Mouse (Mus musculus) intestine, embryonic 15.5 days (tissue): Measurements from ENCODE around the gene Ttll5. TPM values are rescaled to one million over a fixed set of nuclear protein-coding genes. Genes with fewer than 3 reads are reported as not detected.

Source experiments
- ATAC-seq: fragments of 200-750 bp; cut with Nextera tagmentation; 2 replicates; pipeline ENCODE4 v1.8.0; 2017; ENCODE audit warnings: moderate TSS enrichment, moderate library complexity
- H3K27ac ChIP-seq: fragments of 300-500 bp; sonication (generic); 2 replicates; pipeline ENCODE4 v1.5.1; 2015; ENCODE audit warnings: mild to moderate bottlenecking, inconsistent platforms
- H3K27me3 ChIP-seq: fragments of 300-500 bp; sonication (generic); replicated peaks from 2 replicates; pipeline ENCODE4 v1.6.1; 2015; ENCODE audit warnings: inconsistent platforms
- H3K36me3 ChIP-seq: fragments of 300-500 bp; sonication (generic); 2 replicates; pipeline ENCODE4 v1.6.1; 2015; ENCODE audit warnings: inconsistent platforms
- H3K4me1 ChIP-seq: fragments of 300-500 bp; sonication (generic); replicated peaks from 2 replicates; pipeline ENCODE4 v1.6.1; 2015; ENCODE audit warnings: inconsistent platforms
- H3K4me2 ChIP-seq: fragments of 300-500 bp; sonication (generic); replicated peaks from 2 replicates; pipeline ENCODE4 v1.6.1; 2015; ENCODE audit warnings: mild to moderate bottlenecking, inconsistent platforms
- H3K4me3 ChIP-seq: fragments of 300-500 bp; sonication (generic); replicated peaks from 2 replicates; pipeline ENCODE4 v1.5.1; 2015; ENCODE audit warnings: inconsistent platforms
- H3K9ac ChIP-seq: fragments of 300-500 bp; sonication (generic); 2 replicates; pipeline ENCODE4 v1.6.1; 2015; ENCODE audit warnings: inconsistent platforms
- H3K9me3 ChIP-seq: fragments of 300-500 bp; sonication (generic); 2 replicates; pipeline ENCODE4 v1.6.1; 2016; ENCODE audit warnings: inconsistent platforms
- whole genome bisulfite sequencing: fragments of 180-500 bp; shearing (Covaris S2); methylation state at CpG from one replicate; pipeline ENCODE4 v1.1.7; 2015; 5-methylcytosine and 5-hydroxymethylcytosine counted together
- polyA plus RNA-seq: library from polyadenylated mRNA; unstranded; fragments of >200 nt; fragmentation: Nextera tagmentation; extraction: Ambion mirVana; gene quantifications from 2 replicates; pipeline ENCODE4 v1.2.1, GENCODE M21; 2015

The Ttll5 gene
- polyA plus RNA-seq, 1 experiment from 2014 or later, result 9.0 TPM

GRCm38 (mm10) chr12:85850661-85851060, 26.2 kb downstream of the Ttll5 start:
- Histone ChIP-seq H3K27ac (no peak overlapping the region), H3K9me3 (no peaks in the 10 kb centered on the region), H3K4me3 (no peak overlapping the region), H3K27me3 (no peaks in the 10 kb centered on the region), H3K9ac (no peak overlapping the region), H3K36me3 (no peaks in the 10 kb centered on the region), H3K4me1 (no peaks in the 10 kb centered on the region), H3K4me2 (no peak overlapping the region)
- no peak for ATAC-seq
- WGBS, result 76% methylated on average over 8 of the region's 8 CpGs

GRCm38 (mm10) chr12:85853836-85854235, 29.4 kb downstream of the Ttll5 start:
- Histone ChIP-seq H3K27me3 (no peaks in the 10 kb centered on the region), H3K27ac (no peak overlapping the region), H3K4me2 (no peak overlapping the region), H3K36me3 (no peaks in the 10 kb centered on the region), H3K4me3 (no peak overlapping the region), H3K4me1 (no peaks in the 10 kb centered on the region), H3K9me3 (no peaks in the 10 kb centered on the region), H3K9ac (no peak overlapping the region)
- no peak for ATAC-seq
- 83% methylated on average over 4 of the region's 4 CpGs for WGBS

GRCm38 (mm10) chr12:85854271-85854670, 29.8 kb downstream of the Ttll5 start:
- H3K4me1 ChIP-seq, result no peaks in the 10 kb centered on the region
- no peak for ATAC-seq
- no peak overlapping the region for H3K4me3 ChIP-seq
- H3K27me3 ChIP-seq, result no peaks in the 10 kb centered on the region
- no peak overlapping the region for H3K27ac ChIP-seq
- H3K9me3 ChIP-seq, result no peaks in the 10 kb centered on the region
- H3K36me3 ChIP-seq, result no peaks in the 10 kb centered on the region
- WGBS, result 65% methylated on average over 1 of the region's 1 CpGs
- H3K4me2 ChIP-seq, result no peak overlapping the region
- no peak overlapping the region for H3K9ac ChIP-seq

GRCm38 (mm10) chr12:85857300-85857699, 32.8 kb downstream of the Ttll5 start:
- WGBS, result 84% methylated on average over 7 of the region's 7 CpGs
- ATAC-seq, result no peak
- Histone ChIP-seq H3K4me3 (no peak overlapping the region), H3K27me3 (no peaks in the 10 kb centered on the region), H3K9ac (no peak overlapping the region), H3K9me3 (no peaks in the 10 kb centered on the region), H3K27ac (no peak overlapping the region), H3K4me1 (no peaks in the 10 kb centered on the region), H3K36me3 (no peaks in the 10 kb centered on the region), H3K4me2 (no peak overlapping the region)

- ATAC-seq, result no peak
Observed at GRCm38 (mm10) chr12:85859111-85859510, 34.7 kb downstream of the Ttll5 start.

GRCm38 (mm10) chr12:85859511-85860189, 35.2 kb downstream of the Ttll5 start:
- Histone ChIP-seq H3K27ac (no peak overlapping the region), H3K36me3 (no peaks in the 10 kb centered on the region), H3K9ac (no peak overlapping the region), H3K4me1 (no peaks in the 10 kb centered on the region), H3K4me2 (no peak overlapping the region), H3K9me3 (no peaks in the 10 kb centered on the region), H3K4me3 (no peak overlapping the region), H3K27me3 (no peaks in the 10 kb centered on the region)
- no peak for ATAC-seq
- 54% methylated on average over 3 of the region's 3 CpGs for WGBS

More at GRCm38 (mm10) chr12:85859111-85859510, 34.7 kb downstream of the Ttll5 start:
- Histone ChIP-seq H3K9ac (no peak overlapping the region), H3K4me2 (no peak overlapping the region), H3K27me3 (no peaks in the 10 kb centered on the region), H3K36me3 (no peaks in the 10 kb centered on the region), H3K27ac (no peak overlapping the region), H3K4me1 (no peaks in the 10 kb centered on the region), H3K4me3 (no peak overlapping the region), H3K9me3 (no peaks in the 10 kb centered on the region)
- 63% methylated on average over 3 of the region's 3 CpGs for WGBS

- H3K9ac ChIP-seq, result no peak overlapping the region
- H3K4me1 ChIP-seq, result no peaks in the 10 kb centered on the region
- H3K4me3 ChIP-seq, result no peak overlapping the region
- ATAC-seq, result no peak
- H3K27me3 ChIP-seq, result no peaks in the 10 kb centered on the region
- H3K4me2 ChIP-seq, result no peak overlapping the region
- H3K27ac ChIP-seq, result no peak overlapping the region; the same call in 1 of the 2 replicates
- 42% methylated on average over 2 of the region's 2 CpGs for WGBS
- no peaks in the 10 kb centered on the region for H3K9me3 ChIP-seq
- H3K36me3 ChIP-seq, result no peaks in the 10 kb centered on the region
Observed at GRCm38 (mm10) chr12:85862514-85862913, 38.1 kb downstream of the Ttll5 start.

GRCm38 (mm10) chr12:85865526-85865925, 41.1 kb downstream of the Ttll5 start:
- H3K4me1 ChIP-seq, result no peaks in the 10 kb centered on the region
- no peaks in the 10 kb centered on the region for H3K27me3 ChIP-seq
- no peak overlapping the region for H3K4me3 ChIP-seq
- H3K9ac ChIP-seq, result no peak overlapping the region
- no peak overlapping the region for H3K4me2 ChIP-seq
- H3K36me3 ChIP-seq, result no peaks in the 10 kb centered on the region
- ATAC-seq, result no peak
- WGBS, result 79% methylated on average over 3 of the region's 3 CpGs
- no peak overlapping the region for H3K27ac ChIP-seq
- H3K9me3 ChIP-seq, result no peaks in the 10 kb centered on the region

- Histone ChIP-seq H3K27me3 (no peaks in the 10 kb centered on the region), H3K27ac (no peak overlapping the region), H3K4me3 (no peak overlapping the region), H3K4me1 (no peaks in the 10 kb centered on the region), H3K4me2 (no peak overlapping the region), H3K36me3 (no peaks in the 10 kb centered on the region), H3K9ac (no peak overlapping the region), H3K9me3 (no peaks in the 10 kb centered on the region)
- ATAC-seq, result no peak; the same call in 1 of the 2 replicates
- 67% methylated on average over 4 of the region's 4 CpGs for WGBS
Observed at GRCm38 (mm10) chr12:85866624-85867023, 42.2 kb downstream of the Ttll5 start.

- ATAC-seq, result no peak
- no peak overlapping the region for H3K9ac ChIP-seq
- no peaks in the 10 kb centered on the region for H3K36me3 ChIP-seq
- no peak overlapping the region for H3K4me3 ChIP-seq
- no peaks in the 10 kb centered on the region for H3K9me3 ChIP-seq
- no peak overlapping the region for H3K27ac ChIP-seq
- no peaks in the 10 kb centered on the region for H3K4me1 ChIP-seq
- H3K4me2 ChIP-seq, result no peak overlapping the region
- H3K27me3 ChIP-seq, result no peaks in the 10 kb centered on the region
Observed at GRCm38 (mm10) chr12:85867125-85867524, 42.7 kb downstream of the Ttll5 start.

- H3K36me3 ChIP-seq, result no peaks in the 10 kb centered on the region
- no peak overlapping the region for H3K27ac ChIP-seq
- H3K4me2 ChIP-seq, result no peak overlapping the region
- no peak overlapping the region for H3K4me3 ChIP-seq
- no peak overlapping the region for H3K9ac ChIP-seq
- WGBS, result 60% methylated on average over 6 of the region's 6 CpGs
- H3K9me3 ChIP-seq, result no peaks in the 10 kb centered on the region
- no peaks in the 10 kb centered on the region for H3K4me1 ChIP-seq
- H3K27me3 ChIP-seq, result no peaks in the 10 kb centered on the region
- ATAC-seq, result no peak
Observed at GRCm38 (mm10) chr12:85869423-85869822, 45.0 kb downstream of the Ttll5 start.

GRCm38 (mm10) chr12:85879631-85880314, 55.3 kb downstream of the Ttll5 start:
- H3K4me3 ChIP-seq, result no peak overlapping the region
- H3K27me3 ChIP-seq, result no peaks in the 10 kb centered on the region
- H3K9ac ChIP-seq, result no peak overlapping the region
- H3K9me3 ChIP-seq, result no peaks in the 10 kb centered on the region
- H3K4me1 ChIP-seq, result 0 out of 2 replicates have a peak, but pooled peaks cover 3% of the 10 kb centered on the region
- H3K27ac ChIP-seq, result peak overlapping the region; percentile 66
- peak; percentile 61; the same call in 1 of the 2 replicates for ATAC-seq
- peaks cover 6% of the 10 kb centered on the region; the same call in 1 of the 2 replicates for H3K36me3 ChIP-seq
- H3K4me2 ChIP-seq, result no peak overlapping the region
- WGBS, result 63% methylated on average over 8 of the region's 8 CpGs

GRCm38 (mm10) chr12:85885024-85885423, 60.6 kb downstream of the Ttll5 start:
- Histone ChIP-seq H3K9me3 (no peaks in the 10 kb centered on the region), H3K4me2 (no peak overlapping the region), H3K9ac (no peak overlapping the region), H3K36me3 (0 out of 2 replicates have a peak, but pooled peaks cover 3% of the 10 kb centered on the region), H3K4me1 (no peaks in the 10 kb centered on the region), H3K27me3 (no peaks in the 10 kb centered on the region), H3K27ac (no peak overlapping the region), H3K4me3 (no peak overlapping the region)
- 96% methylated on average over 3 of the region's 3 CpGs for WGBS
- no peak for ATAC-seq
